In the genomic region with DNA sequence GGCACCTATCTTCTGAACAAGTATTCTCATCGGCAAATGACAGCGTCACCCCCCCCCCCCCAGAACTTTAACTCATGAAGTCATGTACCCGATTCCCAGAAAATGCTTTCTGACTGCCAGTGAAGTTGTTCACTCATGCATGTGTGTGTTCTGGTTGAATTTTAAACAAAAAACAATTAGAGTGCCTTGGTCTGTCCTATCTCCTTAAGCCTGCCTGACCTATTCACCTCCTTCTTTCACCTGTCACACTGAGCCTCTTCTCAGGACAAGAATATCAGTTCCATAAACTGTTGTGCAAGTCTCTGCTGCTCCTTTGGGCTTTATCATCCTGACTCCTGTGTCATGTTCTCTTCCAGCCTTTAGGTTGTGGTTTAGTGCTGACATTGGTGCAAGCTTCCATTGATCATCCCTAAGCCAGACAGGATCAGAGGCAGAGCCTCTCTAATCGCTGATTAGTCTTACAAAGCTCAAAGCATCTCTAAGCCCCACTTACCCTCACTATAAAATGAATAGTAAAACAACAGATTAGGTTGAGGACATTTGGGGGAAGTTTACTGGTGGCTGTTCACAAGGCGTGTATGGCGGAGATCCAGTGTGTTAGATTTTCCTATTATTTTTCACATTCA, we compare ENCODE assay signal across 25 mouse cellular contexts.
DNase-seq lines count a peak whose midpoint lies in the region; ATAC-seq and TF ChIP-seq lines count a peak whose summit lies in the region.
"Had no signal": no experiment of that assay in that cellular context is flagged by ENCODE, and none has a peak within 500 bp of the region (broad histone marks: within the 10 kb centered on the region; RNA-seq: fewer than 3 reads in every experiment).

No protein-coding gene starts in this region.

- H3K4me2 ChIP-seq in midbrain, embryonic 11.5 days, result no peak overlapping the region
- H3K4me2 ChIP-seq in midbrain, embryonic 15.5 days, result no peak overlapping the region
- H3K4me2 ChIP-seq: embryonic facial prominence, embryonic 12.5 days; embryonic facial prominence, embryonic 15.5 days; forebrain, embryonic 15.5 days; heart, embryonic 13.5 days; hindbrain, embryonic 15.5 days had no signal

- no peak for TF ChIP-seq POLR2A in kidney, adult 2 months (IDR thresholded peaks at IDR 0.05; ENCODE audit: low read depth, low read length)

- H3K27ac ChIP-seq in kidney, adult 2 months (ENCODE audit: insufficient read depth, low read depth, low read length), result no peak overlapping the region
- no peak overlapping the region for H3K27ac ChIP-seq in midbrain, embryonic 11.5 days (ENCODE audit: low read depth, low read length)
- H3K27ac ChIP-seq in midbrain, embryonic 15.5 days, result no peak overlapping the region
- H3K27ac ChIP-seq: embryonic facial prominence, embryonic 12.5 days; embryonic facial prominence, embryonic 15.5 days; forebrain, embryonic 15.5 days; heart, adult 2 months; heart, embryonic 10.5 days; heart, embryonic 13.5 days; hindbrain, embryonic 15.5 days had no signal

- peak; percentile 42; the same call in 1 of the 2 replicates for ATAC-seq in midbrain, embryonic 11.5 days (ENCODE audit: low FRiP score)
- ATAC-seq in midbrain, embryonic 15.5 days (replicated peaks), result no peak
- ATAC-seq: activated CD4-positive, CD25-positive, alpha-beta regulatory T cell, adult 4 months; forebrain, embryonic 15.5 days had no signal

- H3K27me3 ChIP-seq in kidney, adult 2 months (replicated peaks; ENCODE audit: control insufficient read depth, insufficient read depth, low read length), result no peaks in the 10 kb centered on the region
- no peaks in the 10 kb centered on the region for H3K27me3 ChIP-seq in midbrain, embryonic 11.5 days (ENCODE audit: control insufficient read depth, insufficient read depth, low read length)
- no peaks in the 10 kb centered on the region for H3K27me3 ChIP-seq in midbrain, embryonic 15.5 days (replicated peaks)
- H3K27me3 ChIP-seq: embryonic facial prominence, embryonic 12.5 days; embryonic facial prominence, embryonic 15.5 days; forebrain, embryonic 15.5 days; heart, embryonic 13.5 days; hindbrain, embryonic 15.5 days had no signal

- no peaks in the 10 kb centered on the region for H3K4me1 ChIP-seq in kidney, adult 2 months (ENCODE audit: control insufficient read depth, insufficient read depth, low read length)
- H3K4me1 ChIP-seq in midbrain, embryonic 11.5 days (ENCODE audit: control insufficient read depth, insufficient read depth, low read length), result no peaks in the 10 kb centered on the region
- H3K4me1 ChIP-seq in midbrain, embryonic 15.5 days, result no peaks in the 10 kb centered on the region
- H3K4me1 ChIP-seq: embryonic facial prominence, embryonic 12.5 days; embryonic facial prominence, embryonic 15.5 days; forebrain, embryonic 15.5 days; heart, embryonic 13.5 days; hindbrain, embryonic 15.5 days had no signal

- no peak for TF ChIP-seq CTCF in kidney, adult 2 months (conservative IDR thresholded peaks at IDR 0.05; ENCODE audit: insufficient read depth, insufficient read length, low read depth, low read length)

- peak; percentile 21 for DNase-seq in embryo, embryonic 10 days (ENCODE audit: low spot score)
- DNase-seq in embryo, embryonic 11 days, result no peak
- peak; percentile 29 for DNase-seq in kidney, adult 2 months
- no peak for DNase-seq in kidney, postnatal 14 days
- DNase-seq in midbrain, embryonic 11.5 days (ENCODE audit: low spot score, missing footprints), result no peak
- DNase-seq in thymus, postnatal 25 days, result no peak
- DNase-seq in thymus, postnatal 0 days (ENCODE audit: low spot score), result no peak
- DNase-seq: adrenal gland, adult 8-10 months; adrenal gland, postnatal 25 days; cerebellum, adult 11-12 months; cerebellum, adult 8-10 months; cerebellum, postnatal 14 days; gastrocnemius, postnatal 10 days; gastrocnemius, postnatal 36 days; heart, adult 2 months; heart, postnatal 14 days; heart, postnatal 4 days had no signal

- no peak overlapping the region for H3K9ac ChIP-seq in midbrain, embryonic 11.5 days (ENCODE audit: low read length)
- H3K9ac ChIP-seq in midbrain, embryonic 15.5 days, result no peak overlapping the region
- H3K9ac ChIP-seq: embryonic facial prominence, embryonic 12.5 days; embryonic facial prominence, embryonic 15.5 days; forebrain, embryonic 15.5 days; heart, embryonic 13.5 days; hindbrain, embryonic 15.5 days had no signal

- H3K4me3 ChIP-seq in kidney, adult 2 months (ENCODE audit: insufficient read depth, low read depth, low read length), result no peak overlapping the region
- no peak overlapping the region for H3K4me3 ChIP-seq in midbrain, embryonic 11.5 days (ENCODE audit: low read depth, low read length)
- no peak overlapping the region for H3K4me3 ChIP-seq in midbrain, embryonic 15.5 days
- H3K4me3 ChIP-seq: embryonic facial prominence, embryonic 12.5 days; embryonic facial prominence, embryonic 15.5 days; forebrain, embryonic 15.5 days; heart, adult 2 months; heart, embryonic 10.5 days; heart, embryonic 13.5 days; hindbrain, embryonic 15.5 days had no signal

- no peaks in the 10 kb centered on the region for H3K9me3 ChIP-seq in midbrain, embryonic 11.5 days (ENCODE audit: control insufficient read depth, low read length)
- H3K9me3 ChIP-seq in midbrain, embryonic 15.5 days, result no peaks in the 10 kb centered on the region
- H3K9me3 ChIP-seq: embryonic facial prominence, embryonic 12.5 days; embryonic facial prominence, embryonic 15.5 days; forebrain, embryonic 15.5 days; heart, embryonic 10.5 days; heart, embryonic 13.5 days; hindbrain, embryonic 15.5 days had no signal

- no peaks in the 10 kb centered on the region for H3K36me3 ChIP-seq in kidney, adult 2 months (ENCODE audit: control insufficient read depth, insufficient read depth, low read length)
- no peaks in the 10 kb centered on the region for H3K36me3 ChIP-seq in midbrain, embryonic 11.5 days (ENCODE audit: control insufficient read depth, insufficient read depth, low read length)
- H3K36me3 ChIP-seq in midbrain, embryonic 15.5 days (replicated peaks), result no peaks in the 10 kb centered on the region
- H3K36me3 ChIP-seq: embryonic facial prominence, embryonic 12.5 days; embryonic facial prominence, embryonic 15.5 days; forebrain, embryonic 15.5 days; heart, embryonic 10.5 days; heart, embryonic 13.5 days; hindbrain, embryonic 15.5 days had no signal

- 52% methylated on average over 6 of the region's 6 CpGs for WGBS in kidney, adult 2 months
- WGBS in midbrain, embryonic 11.5 days, result 28% methylated on average over 6 of the region's 6 CpGs
- 25% methylated on average over 6 of the region's 6 CpGs for WGBS in midbrain, embryonic 15.5 days

Comparison
In these comparisons a context has a peak if more than half of its experiments do, and no peak if none do; other contexts are left out.
1. DNase-seq: peak in embryo, embryonic 10 days (single experiment) and kidney, adult 2 months (single experiment); none in embryo, embryonic 11 days (single experiment), kidney, postnatal 14 days (single experiment), midbrain, embryonic 11.5 days (single experiment), thymus, postnatal 25 days (single experiment) and thymus, postnatal 0 days (single experiment).